Mouse (Mus musculus): ENCODE measurements around the gene Casz1.

Casz1 gene

GRCm38 (mm10) chr4:148872783-148873182, 68.6 kb downstream of the Casz1 start:
- in situ Hi-C loops (cut with MboI; ENCODE audit: low sequenced_read_pairs) = no loop called here

- in situ Hi-C loops (cut with MboI; ENCODE audit: low sequenced_read_pairs) = no loop called here
Observed at GRCm38 (mm10) chr4:148876166-148876565, 71.9 kb downstream of the Casz1 start.

- in situ Hi-C loops (cut with MboI; ENCODE audit: low sequenced_read_pairs) = no loop called here
Observed at GRCm38 (mm10) chr4:148876867-148877266, 72.6 kb downstream of the Casz1 start.

GRCm38 (mm10) chr4:148878192-148878983, 74.2 kb downstream of the Casz1 start:
- in situ Hi-C loops (cut with MboI; ENCODE audit: low sequenced_read_pairs) = no loop called here

- in situ Hi-C loops (cut with MboI; ENCODE audit: low sequenced_read_pairs) = no loop called here
Observed at GRCm38 (mm10) chr4:148878984-148879610, 74.9 kb downstream of the Casz1 start.

- in situ Hi-C loops (cut with MboI; ENCODE audit: low sequenced_read_pairs) = no loop called here
Observed at GRCm38 (mm10) chr4:148879631-148880030, 75.4 kb downstream of the Casz1 start.

GRCm38 (mm10) chr4:148881001-148881669, 76.9 kb downstream of the Casz1 start:
- in situ Hi-C loops (cut with MboI; ENCODE audit: low sequenced_read_pairs) = no loop called here

GRCm38 (mm10) chr4:148881838-148882237, 77.6 kb downstream of the Casz1 start:
- in situ Hi-C loops (cut with MboI; ENCODE audit: low sequenced_read_pairs) = no loop called here

GRCm38 (mm10) chr4:148882360-148882929, 78.2 kb downstream of the Casz1 start:
- in situ Hi-C loops (cut with MboI; ENCODE audit: low sequenced_read_pairs) = no loop called here

- in situ Hi-C loops (cut with MboI; ENCODE audit: low sequenced_read_pairs) = no loop called here
Observed at GRCm38 (mm10) chr4:148884596-148884995, 80.4 kb downstream of the Casz1 start.

- in situ Hi-C loops (cut with MboI; ENCODE audit: low sequenced_read_pairs) = no loop called here
Observed at GRCm38 (mm10) chr4:148885401-148885800, 81.2 kb downstream of the Casz1 start.

GRCm38 (mm10) chr4:148885921-148886540, 81.8 kb downstream of the Casz1 start:
- in situ Hi-C loops (cut with MboI; ENCODE audit: low sequenced_read_pairs) = no loop called here

- in situ Hi-C loops (cut with MboI; ENCODE audit: low sequenced_read_pairs) = no loop called here
Observed at GRCm38 (mm10) chr4:148888229-148888628, 84.0 kb downstream of the Casz1 start.

- in situ Hi-C loops (cut with MboI; ENCODE audit: low sequenced_read_pairs) = no loop called here
Observed at GRCm38 (mm10) chr4:148889011-148889410, 84.8 kb downstream of the Casz1 start.

- in situ Hi-C loops (cut with MboI; ENCODE audit: low sequenced_read_pairs) = no loop called here
Observed at GRCm38 (mm10) chr4:148890442-148890841, 86.2 kb downstream of the Casz1 start.

- in situ Hi-C loops (cut with MboI; ENCODE audit: low sequenced_read_pairs) = no loop called here
Observed at GRCm38 (mm10) chr4:148890892-148891838, 86.9 kb downstream of the Casz1 start.

- in situ Hi-C loops (cut with MboI; ENCODE audit: low sequenced_read_pairs) = no loop called here
Observed at GRCm38 (mm10) chr4:148896125-148896524, 91.9 kb downstream of the Casz1 start.

- in situ Hi-C loops (cut with MboI; ENCODE audit: low sequenced_read_pairs) = loop anchor here (10.0 kb wide), 1 partner anchor 155 kb away; no protein-coding TSS in a partner anchor
Observed at GRCm38 (mm10) chr4:148899927-148900294, 95.7 kb downstream of the Casz1 start.

- in situ Hi-C loops (cut with MboI; ENCODE audit: low sequenced_read_pairs) = loop anchor here (10.0 kb wide), 1 partner anchor 156 kb away; no protein-coding TSS in a partner anchor
Observed at GRCm38 (mm10) chr4:148900295-148901211, 96.3 kb downstream of the Casz1 start.

All from CH12F3 (cell line).